Mouse (Mus musculus): ENCODE data around the gene Rlf. TPM values are rescaled to one million over a fixed set of nuclear protein-coding genes. Genes with fewer than 3 reads are reported as not detected.
"Not testable (repeated sequence)": the region's sequence is repeated elsewhere in the genome, so short reads cannot be mapped to it uniquely, and the experiment has no call there.

Gene Rlf
- polyA plus RNA-seq, 1 experiment from 2014 or later = 24.1 TPM

GRCm38 (mm10) chr4:121166697-121167096 is 48.2 kb downstream of the Rlf start:
- not testable (repeated sequence) for ATAC-seq (ENCODE audit: insufficient number of reproducible peaks, low FRiP score)
- WGBS = 51% methylated on average over 4 of the region's 5 CpGs

GRCm38 (mm10) chr4:121163501-121164030 is 51.3 kb downstream of the Rlf start:
- no peak for ATAC-seq (ENCODE audit: insufficient number of reproducible peaks, low FRiP score)
- WGBS = 94% methylated on average over 2 of the region's 2 CpGs
- H3K9me3 ChIP-seq (replicated peaks) = peaks cover 6% of the 10 kb centered on the region
- no peaks in the 10 kb centered on the region for H3K4me1 ChIP-seq (replicated peaks)
- peaks cover 58% of the 10 kb centered on the region for H3K36me3 ChIP-seq
- no peak overlapping the region for H3K27ac ChIP-seq (ENCODE audit: poor library complexity, severe bottlenecking)
- H3K27me3 ChIP-seq (replicated peaks) = no peaks in the 10 kb centered on the region
- no peak overlapping the region for H3K9ac ChIP-seq
- no peak overlapping the region for H3K4me3 ChIP-seq
- no peak overlapping the region for H3K4me2 ChIP-seq

More at GRCm38 (mm10) chr4:121166697-121167096, 48.2 kb downstream of the Rlf start:
- H3K4me2 ChIP-seq; H3K9me3 ChIP-seq (replicated peaks); H3K4me3 ChIP-seq; H3K27me3 ChIP-seq (replicated peaks); H3K9ac ChIP-seq; H3K27ac ChIP-seq (ENCODE audit: poor library complexity, severe bottlenecking); H3K4me1 ChIP-seq (replicated peaks): not testable (repeated sequence)
- H3K36me3 ChIP-seq = peaks cover 68% of the 10 kb centered on the region

GRCm38 (mm10) chr4:121109126-121109525 is 105.8 kb downstream of the Rlf start, which contains the start of gene Tmco2:
Tmco2 (minus strand) TSS chr4:121109226.
- ATAC-seq (ENCODE audit: insufficient number of reproducible peaks, low FRiP score) = no peak
- Histone ChIP-seq H3K36me3 (no peaks in the 10 kb centered on the region), H3K4me2 (no peak within 1 kb of the TSS), H3K9me3 (replicated peaks) (no peaks in the 10 kb centered on the region), H3K27ac (ENCODE audit: poor library complexity, severe bottlenecking) (no peak within 1 kb of the TSS), H3K4me3 (no peak within 1 kb of the TSS), H3K4me1 (replicated peaks) (no peaks in the 10 kb centered on the region), H3K27me3 (replicated peaks) (no peaks in the 10 kb centered on the region), H3K9ac (no peak within 1 kb of the TSS)
- 79% methylated on average over 2 of the region's 2 CpGs for WGBS

GRCm38 (mm10) chr4:121103304-121103703 is 111.6 kb downstream of the Rlf start:
- Histone ChIP-seq H3K9me3 (replicated peaks) (no peaks in the 10 kb centered on the region), H3K27me3 (replicated peaks) (no peaks in the 10 kb centered on the region), H3K4me2 (no peak overlapping the region), H3K4me1 (replicated peaks) (no peaks in the 10 kb centered on the region), H3K9ac (no peak overlapping the region), H3K4me3 (no peak overlapping the region), H3K27ac (ENCODE audit: poor library complexity, severe bottlenecking) (no peak overlapping the region), H3K36me3 (no peaks in the 10 kb centered on the region)
- 76% methylated on average over 4 of the region's 4 CpGs for WGBS
- ATAC-seq (ENCODE audit: insufficient number of reproducible peaks, low FRiP score) = no peak

GRCm38 (mm10) chr4:121097650-121098378 is 117.1 kb downstream of the Rlf start, which contains the start of gene Zmpste24:
Zmpste24 (minus strand) TSS chr4:121098241.
- WGBS = under 1% methylated on average over 39 of the region's 39 CpGs
- ATAC-seq (ENCODE audit: insufficient number of reproducible peaks, low FRiP score) = peak; percentile 73

More at GRCm38 (mm10) chr4:121097650-121098378, 117.1 kb downstream of the Rlf start, which contains the start of gene Zmpste24:
- Histone ChIP-seq H3K27me3 (replicated peaks) (no peaks in the 10 kb centered on the region), H3K36me3 (peaks cover 27% of the 10 kb centered on the region), H3K4me3 (peak within 1 kb of the TSS; percentile 96), H3K4me2 (peak within 1 kb of the TSS; percentile 89), H3K9ac (peak within 1 kb of the TSS; percentile 80), H3K4me1 (replicated peaks) (peaks cover 7% of the 10 kb centered on the region), H3K27ac (ENCODE audit: poor library complexity, severe bottlenecking) (peak within 1 kb of the TSS; percentile 50), H3K9me3 (replicated peaks) (no peaks in the 10 kb centered on the region)

Other genes with a start within 250 kb of the Rlf start
- 19.6 and 21.1 TPM in 2 replicates for gene Smap2, start 197.8 kb downstream of the Rlf start, polyA plus RNA-seq (2016; fragmentation: Nextera tagmentation; extraction: Ambion mirVana)
- gene Col9a2, start 175.7 kb downstream of the Rlf start, polyA plus RNA-seq (2016; fragmentation: Nextera tagmentation; extraction: Ambion mirVana) = 10.9 and 11.6 TPM in 2 replicates
- gene Zmpste24, start 116.8 kb downstream of the Rlf start, polyA plus RNA-seq (2016; fragmentation: Nextera tagmentation; extraction: Ambion mirVana) = 30.2 and 30.8 TPM in 2 replicates
- gene Tmco2, start 105.9 kb downstream of the Rlf start, polyA plus RNA-seq (2016; fragmentation: Nextera tagmentation; extraction: Ambion mirVana) = not detected in 2 replicates
- not detected in 2 replicates for gene Gm12888, start 109.8 kb upstream of the Rlf start, polyA plus RNA-seq (2016; fragmentation: Nextera tagmentation; extraction: Ambion mirVana)
- gene Gm12886, start 208.0 kb upstream of the Rlf start, polyA plus RNA-seq (2016; fragmentation: Nextera tagmentation; extraction: Ambion mirVana) = not detected in 2 replicates

Measured in heart, embryonic 12.5 days (tissue).